Mouse (Mus musculus): ENCODE data around the gene Gpkow. TPM values are rescaled to one million over a fixed set of nuclear protein-coding genes. Genes with fewer than 3 reads are reported as not detected.
"Not testable (repeated sequence)": the region's sequence is repeated elsewhere in the genome, so short reads cannot be mapped to it uniquely, and the experiment has no call there.

The Gpkow gene
- total RNA-seq, 2 experiments from 2014 or later = 21.2 to 32.7 TPM

- no peak for ATAC-seq (replicated peaks; ENCODE audit: poor library complexity, severe bottlenecking)
These were observed 16.9 kb upstream of the Gpkow start for GRCm38 (mm10) chrX:7680057-7680412.

GRCm38 (mm10) chrX:7680864-7681263 lies 16.1 kb upstream of the Gpkow start, which contains the start of gene Magix:
Gene Magix, minus strand, starts transcription at chrX:7681251.
- ATAC-seq (replicated peaks; ENCODE audit: poor library complexity, severe bottlenecking) = no peak

GRCm38 (mm10) chrX:7688321-7688720 lies 8.6 kb upstream of the Gpkow start:
- ATAC-seq (replicated peaks; ENCODE audit: poor library complexity, severe bottlenecking) = no peak

- ATAC-seq (replicated peaks; ENCODE audit: poor library complexity, severe bottlenecking) = no peak
These were observed 6.4 kb upstream of the Gpkow start for GRCm38 (mm10) chrX:7690486-7690885.

- peak; percentile 69 for ATAC-seq (replicated peaks; ENCODE audit: poor library complexity, severe bottlenecking)
These were observed 4.1 kb upstream of the Gpkow start for GRCm38 (mm10) chrX:7692862-7693261.

- ATAC-seq (replicated peaks; ENCODE audit: poor library complexity, severe bottlenecking) = no peak
These were observed 411 bp upstream of the Gpkow start for GRCm38 (mm10) chrX:7696520-7696919.

GRCm38 (mm10) chrX:7713764-7714134 lies 16.8 kb downstream of the Gpkow start:
- ATAC-seq (replicated peaks; ENCODE audit: poor library complexity, severe bottlenecking) = not testable (repeated sequence)

- ATAC-seq (replicated peaks; ENCODE audit: poor library complexity, severe bottlenecking) = peak; percentile 96
These were observed 17.4 kb downstream of the Gpkow start, which contains the start of gene Wdr45 for GRCm38 (mm10) chrX:7714135-7714899. Gene Wdr45, plus strand, starts transcription at chrX:7714333.

- ATAC-seq (replicated peaks; ENCODE audit: poor library complexity, severe bottlenecking) = not testable (repeated sequence)
These were observed 19.1 kb downstream of the Gpkow start for GRCm38 (mm10) chrX:7716058-7716457.

- ATAC-seq (replicated peaks; ENCODE audit: poor library complexity, severe bottlenecking) = peak; percentile 97
These were observed 24.8 kb downstream of the Gpkow start, which contains the start of gene Gm45208 for GRCm38 (mm10) chrX:7721514-7722281. Gene Gm45208, plus strand, starts transcription at chrX:7722245.

- ATAC-seq (replicated peaks; ENCODE audit: poor library complexity, severe bottlenecking) = no peak
These were observed 25.3 kb downstream of the Gpkow start for GRCm38 (mm10) chrX:7722282-7722611.

- ATAC-seq (replicated peaks; ENCODE audit: poor library complexity, severe bottlenecking) = no peak
These were observed 25.8 kb downstream of the Gpkow start for GRCm38 (mm10) chrX:7722691-7723090.

- no peak for ATAC-seq (replicated peaks; ENCODE audit: poor library complexity, severe bottlenecking)
These were observed 27.2 kb downstream of the Gpkow start for GRCm38 (mm10) chrX:7724135-7724534.

- ATAC-seq (replicated peaks; ENCODE audit: poor library complexity, severe bottlenecking) = no peak
These were observed 28.9 kb downstream of the Gpkow start for GRCm38 (mm10) chrX:7725841-7726240.

- ATAC-seq (replicated peaks; ENCODE audit: poor library complexity, severe bottlenecking) = peak; percentile 41
These were observed 30.2 kb downstream of the Gpkow start for GRCm38 (mm10) chrX:7727176-7727575.

- peak; percentile 90 for ATAC-seq (replicated peaks; ENCODE audit: poor library complexity, severe bottlenecking)
These were observed 31.4 kb downstream of the Gpkow start, which contains the start of gene Praf2 for GRCm38 (mm10) chrX:7728215-7728921. Gene Praf2, plus strand, starts transcription at chrX:7728439.

GRCm38 (mm10) chrX:7728922-7729265 lies 32.0 kb downstream of the Gpkow start:
- ATAC-seq (replicated peaks; ENCODE audit: poor library complexity, severe bottlenecking) = no peak

GRCm38 (mm10) chrX:7733571-7734156 lies 36.7 kb downstream of the Gpkow start:
- ATAC-seq (replicated peaks; ENCODE audit: poor library complexity, severe bottlenecking) = peak; percentile 93

GRCm38 (mm10) chrX:7739336-7740081 lies 42.6 kb downstream of the Gpkow start:
- ATAC-seq (replicated peaks; ENCODE audit: poor library complexity, severe bottlenecking) = no peak
